Mouse (Mus musculus) liver, embryonic 12.5 days (tissue): Measurements from ENCODE around the gene Gid8. TPM values are rescaled to one million over a fixed set of nuclear protein-coding genes. Genes with fewer than 3 reads are reported as not detected.

ENCODE experiments used
- ATAC-seq: fragments of 200-750 bp; cut with Nextera tagmentation; 2 replicates; pipeline ENCODE4 v1.8.0; 2017; ENCODE audit warnings: moderate number of reproducible peaks, mild to moderate bottlenecking, moderate library complexity
- H3K27ac ChIP-seq: fragments of 300-500 bp; sonication (generic); 2 replicates; pipeline ENCODE4 v1.5.1; 2016; ENCODE audit warnings: mild to moderate bottlenecking
- H3K27me3 ChIP-seq: fragments of 300-500 bp; sonication (generic); replicated peaks from 2 replicates; pipeline ENCODE4 v1.6.1; 2016; ENCODE audit warnings: mild to moderate bottlenecking, moderate library complexity
- H3K36me3 ChIP-seq: fragments of 300-500 bp; sonication (generic); 2 replicates; pipeline ENCODE4 v1.6.1; 2016; ENCODE audit warnings: mild to moderate bottlenecking, moderate library complexity
- H3K4me1 ChIP-seq: fragments of 300-500 bp; sonication (generic); 2 replicates; pipeline ENCODE4 v1.6.1; 2016
- H3K4me2 ChIP-seq: fragments of 300-500 bp; sonication (generic); 2 replicates; pipeline ENCODE4 v1.6.1; 2016; ENCODE audit warnings: mild to moderate bottlenecking, moderate library complexity
- H3K4me3 ChIP-seq: fragments of 300-500 bp; sonication (generic); 2 replicates; pipeline ENCODE4 v1.5.1; 2016; ENCODE audit warnings: mild to moderate bottlenecking, moderate library complexity
- H3K9ac ChIP-seq: fragments of 300-500 bp; sonication (generic); 2 replicates; pipeline ENCODE4 v1.6.1; 2016; ENCODE audit warnings: mild to moderate bottlenecking, moderate library complexity
- H3K9me3 ChIP-seq: fragments of 300-500 bp; sonication (generic); replicated peaks from 2 replicates; pipeline ENCODE4 v1.6.1; 2016; ENCODE audit warnings: mild to moderate bottlenecking, moderate library complexity
- WGBS: fragments of 180-500 bp; shearing (Covaris S2); methylation state at CpG from one replicate; pipeline ENCODE4 v1.1.7; 2016; ENCODE audit not compliant: insufficient replicate concordance; 5-methylcytosine and 5-hydroxymethylcytosine counted together
- polyA plus RNA-seq: library from polyadenylated mRNA; unstranded; fragments of >200 nt; fragmentation: Nextera tagmentation; extraction: Ambion mirVana; gene quantifications from 2 replicates; pipeline ENCODE4 v1.2.1, GENCODE M21; 2016

The Gid8 gene
- polyA plus RNA-seq, 1 experiment from 2014 or later: 102 TPM

DNA sequence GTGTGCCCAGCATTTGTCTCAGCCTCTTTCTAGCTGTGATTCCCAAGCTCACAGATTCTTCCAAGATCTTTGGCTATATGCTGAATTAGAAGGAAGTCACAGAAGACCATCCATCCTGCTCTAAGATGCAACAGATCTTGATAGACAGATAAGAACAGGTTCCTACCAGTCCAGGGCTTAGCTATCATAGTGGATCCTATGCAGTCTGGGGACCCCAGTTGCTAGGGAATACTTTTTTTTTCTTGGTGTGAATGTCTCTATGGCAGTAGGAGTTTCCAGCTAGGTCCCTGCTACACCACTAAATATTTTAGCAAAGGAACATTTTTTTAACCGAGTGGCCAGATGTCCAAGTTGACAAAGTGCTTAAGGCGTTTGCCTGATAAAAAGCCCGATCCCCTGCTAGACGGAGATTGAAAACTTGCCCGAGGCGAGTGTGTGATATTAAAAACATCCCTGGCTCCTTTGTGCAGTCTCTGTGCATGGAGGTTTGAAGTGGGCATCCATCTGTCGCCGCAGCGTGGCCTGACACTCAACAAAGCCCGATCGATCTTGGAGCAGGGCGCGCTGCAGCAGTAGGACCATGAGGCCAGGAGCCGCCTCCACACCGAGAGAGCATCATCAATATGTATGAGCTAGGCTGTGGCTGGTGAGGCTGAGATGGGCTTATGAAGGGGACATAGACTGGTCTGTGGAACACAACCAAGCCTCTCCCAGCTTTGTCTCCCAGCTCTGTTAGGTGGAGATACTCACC is 48.8 kb downstream of the Gid8 start:
- H3K36me3 ChIP-seq: no peaks in the 10 kb centered on the region
- WGBS: 55% methylated on average over 15 of the region's 15 CpGs
- no peak overlapping the region for H3K4me2 ChIP-seq
- no peak for ATAC-seq
- no peak overlapping the region for H3K27ac ChIP-seq
- H3K4me3 ChIP-seq: no peak overlapping the region
- H3K9me3 ChIP-seq: no peaks in the 10 kb centered on the region
- H3K27me3 ChIP-seq: peaks cover 35% of the 10 kb centered on the region
- H3K4me1 ChIP-seq: no peaks in the 10 kb centered on the region
- no peak overlapping the region for H3K9ac ChIP-seq

- WGBS: 67% methylated on average over 11 of the region's 11 CpGs
- no peaks in the 10 kb centered on the region for H3K36me3 ChIP-seq
Measured at GRCm38 (mm10) chr2:180764986-180765385, 55.1 kb downstream of the Gid8 start.

GRCm38 (mm10) chr2:180765713-180766112 is 55.8 kb downstream of the Gid8 start:
- Histone ChIP-seq H3K4me3 (no peak overlapping the region), H3K27ac (no peak overlapping the region), H3K36me3 (no peaks in the 10 kb centered on the region), H3K9me3 (no peaks in the 10 kb centered on the region), H3K4me1 (no peaks in the 10 kb centered on the region), H3K27me3 (peaks cover 20% of the 10 kb centered on the region; the same call in 1 of the 2 replicates), H3K9ac (no peak overlapping the region), H3K4me2 (no peak overlapping the region)
- WGBS: 46% methylated on average over 7 of the region's 7 CpGs
- ATAC-seq: no peak

More at GRCm38 (mm10) chr2:180764986-180765385, 55.1 kb downstream of the Gid8 start:
- Histone ChIP-seq H3K4me1 (no peaks in the 10 kb centered on the region), H3K4me3 (no peak overlapping the region), H3K9me3 (no peaks in the 10 kb centered on the region), H3K27ac (no peak overlapping the region), H3K9ac (no peak overlapping the region), H3K4me2 (no peak overlapping the region), H3K27me3 (peaks cover 20% of the 10 kb centered on the region; the same call in 1 of the 2 replicates)
- ATAC-seq: no peak

Other genes starting within 250 kb of the Gid8 start
- 0.12 and 0.31 TPM in 2 replicates for gene Ntsr1, start 210.1 kb upstream of the Gid8 start, polyA plus RNA-seq
- 15.2 and 15.6 TPM in 2 replicates for gene Mrgbp, start 128.8 kb upstream of the Gid8 start, polyA plus RNA-seq
- 31.6 and 32.5 TPM in 2 replicates for gene Ogfr, start 120.9 kb upstream of the Gid8 start, polyA plus RNA-seq
- 2.4 and 2.9 TPM in 2 replicates for gene Col9a3, start 112.3 kb upstream of the Gid8 start, polyA plus RNA-seq
- 0.08 and 0.26 TPM in 2 replicates for gene Tcfl5, start 67.4 kb upstream of the Gid8 start, polyA plus RNA-seq
- gene Dido1, start 118 bp upstream of the Gid8 start, polyA plus RNA-seq: 20.6 and 21.5 TPM in 2 replicates
- gene Slc17a9, start 15.1 kb downstream of the Gid8 start, polyA plus RNA-seq: 4.3 and 4.9 TPM in 2 replicates
- not detected in 2 replicates for gene Bhlhe23, start 66.8 kb downstream of the Gid8 start, polyA plus RNA-seq
- 42.3 and 42.6 TPM in 2 replicates for gene Ythdf1, start 210.8 kb downstream of the Gid8 start, polyA plus RNA-seq
- gene Birc7, start 218.9 kb downstream of the Gid8 start, polyA plus RNA-seq: not detected in 2 replicates
- gene Nkain4, start 244.6 kb downstream of the Gid8 start, polyA plus RNA-seq: 2.4 and 3.4 TPM in 2 replicates